ENCODE assay signal across 12 mouse cellular contexts in the genomic region with DNA sequence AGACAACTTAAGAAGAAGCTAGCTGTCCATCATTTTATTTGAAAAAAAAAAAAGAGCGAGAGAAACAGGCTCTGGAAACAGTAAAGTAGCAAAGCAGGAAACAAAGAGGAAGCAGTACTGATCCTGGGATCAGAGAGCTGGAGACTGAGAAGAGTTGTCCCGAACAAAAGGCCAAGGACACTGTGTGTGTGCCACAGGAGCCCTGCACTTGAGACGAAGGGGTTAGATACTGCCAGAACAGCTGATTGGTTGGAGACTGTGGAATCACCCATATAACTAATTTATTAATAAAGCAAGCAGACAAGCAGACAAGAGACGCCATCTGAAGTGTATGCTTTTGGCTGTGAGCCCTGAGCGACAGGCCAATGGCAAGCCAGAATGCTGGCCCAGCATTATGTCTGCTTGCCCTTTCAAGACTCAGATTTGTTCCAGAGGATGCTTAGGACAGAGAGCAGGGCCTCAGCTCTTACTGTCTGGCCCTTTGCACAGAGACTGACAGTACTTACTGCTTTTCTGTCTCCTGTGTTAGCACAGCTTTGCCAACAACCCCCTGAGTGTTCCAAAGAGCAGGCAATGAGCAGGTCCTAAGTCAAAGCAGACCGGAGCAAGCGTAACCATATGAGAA.
DNase-seq lines count a peak whose midpoint lies in the region; ATAC-seq and TF ChIP-seq lines count a peak whose summit lies in the region.
"Had no signal": no experiment of that assay in that cellular context is flagged by ENCODE, and none has a peak within 500 bp of the region (broad histone marks: within the 10 kb centered on the region; RNA-seq: fewer than 3 reads in every experiment).

No protein-coding gene starts in this region.

- no peaks in the 10 kb centered on the region for H3K9me3 ChIP-seq in hindbrain, embryonic 15.5 days
- no peaks in the 10 kb centered on the region for H3K9me3 ChIP-seq in hindbrain, embryonic 12.5 days (replicated peaks)
- H3K9me3 ChIP-seq in midbrain, embryonic 16.5 days (replicated peaks; ENCODE audit: control insufficient read depth, low read length, poor library complexity, severe bottlenecking), result no peaks in the 10 kb centered on the region
- no peaks in the 10 kb centered on the region for H3K9me3 ChIP-seq in stomach, postnatal 0 days (ENCODE audit: control insufficient read depth, low read length)
- H3K9me3 ChIP-seq: embryonic facial prominence, embryonic 12.5 days; limb, embryonic 12.5 days had no signal

- peak overlapping the region; percentile 32 for H3K27ac ChIP-seq in hindbrain, embryonic 15.5 days (replicated peaks)
- no peak overlapping the region; the same call in 1 of the 2 replicates for H3K27ac ChIP-seq in hindbrain, embryonic 12.5 days
- peak overlapping the region; percentile 61 for H3K27ac ChIP-seq in midbrain, embryonic 16.5 days (ENCODE audit: low read length)
- no peak overlapping the region for H3K27ac ChIP-seq in stomach, postnatal 0 days (replicated peaks)
- H3K27ac ChIP-seq: embryonic facial prominence, embryonic 12.5 days; limb, embryonic 12.5 days had no signal

- no peaks in the 10 kb centered on the region for H3K27me3 ChIP-seq in hindbrain, embryonic 15.5 days
- no peaks in the 10 kb centered on the region for H3K27me3 ChIP-seq in hindbrain, embryonic 12.5 days
- H3K27me3 ChIP-seq in midbrain, embryonic 16.5 days (ENCODE audit: control insufficient read depth, insufficient read depth, low read depth, low read length), result no peaks in the 10 kb centered on the region
- no peaks in the 10 kb centered on the region for H3K27me3 ChIP-seq in stomach, postnatal 0 days (ENCODE audit: control insufficient read depth, insufficient read depth, low read length)
- H3K27me3 ChIP-seq: embryonic facial prominence, embryonic 12.5 days; limb, embryonic 12.5 days had no signal

- H3K4me1 ChIP-seq in hindbrain, embryonic 15.5 days (replicated peaks), result peaks cover 14% of the 10 kb centered on the region
- peaks cover 9% of the 10 kb centered on the region for H3K4me1 ChIP-seq in hindbrain, embryonic 12.5 days
- H3K4me1 ChIP-seq in midbrain, embryonic 16.5 days (ENCODE audit: control insufficient read depth, insufficient read depth, low read length), result peaks cover 10% of the 10 kb centered on the region; the same call in 1 of the 2 replicates
- no peaks in the 10 kb centered on the region for H3K4me1 ChIP-seq in stomach, postnatal 0 days (replicated peaks; ENCODE audit: control insufficient read depth, insufficient read depth)
- H3K4me1 ChIP-seq: embryonic facial prominence, embryonic 12.5 days; limb, embryonic 12.5 days had no signal

- H3K36me3 ChIP-seq in hindbrain, embryonic 15.5 days, result no peaks in the 10 kb centered on the region
- H3K36me3 ChIP-seq in hindbrain, embryonic 12.5 days, result no peaks in the 10 kb centered on the region
- H3K36me3 ChIP-seq in midbrain, embryonic 16.5 days (ENCODE audit: control insufficient read depth, insufficient read depth, low read length), result no peaks in the 10 kb centered on the region
- no peaks in the 10 kb centered on the region for H3K36me3 ChIP-seq in stomach, postnatal 0 days (ENCODE audit: control insufficient read depth, insufficient read depth, low read length)
- H3K36me3 ChIP-seq: embryonic facial prominence, embryonic 12.5 days; limb, embryonic 12.5 days had no signal

- TF ChIP-seq EP300 in stomach, postnatal 0 days (optimal IDR thresholded peaks at IDR 0.05), result no peak

- no peak overlapping the region for H3K4me2 ChIP-seq in hindbrain, embryonic 15.5 days
- H3K4me2 ChIP-seq in hindbrain, embryonic 12.5 days (replicated peaks), result no peak overlapping the region
- no peak overlapping the region for H3K4me2 ChIP-seq in midbrain, embryonic 16.5 days (ENCODE audit: low read length)
- H3K4me2 ChIP-seq in stomach, postnatal 0 days (replicated peaks; ENCODE audit: low read depth), result no peak overlapping the region
- H3K4me2 ChIP-seq: embryonic facial prominence, embryonic 12.5 days; limb, embryonic 12.5 days had no signal

- no peak overlapping the region for H3K4me3 ChIP-seq in hindbrain, embryonic 15.5 days
- no peak overlapping the region for H3K4me3 ChIP-seq in hindbrain, embryonic 12.5 days
- H3K4me3 ChIP-seq in midbrain, embryonic 16.5 days (ENCODE audit: low read depth, low read length), result no peak overlapping the region
- H3K4me3 ChIP-seq in stomach, postnatal 0 days (ENCODE audit: low read depth, low read length), result no peak overlapping the region
- H3K4me3 ChIP-seq: embryonic facial prominence, embryonic 12.5 days; limb, embryonic 12.5 days had no signal

- 53% methylated on average over 7 of the region's 7 CpGs for WGBS in hindbrain, embryonic 15.5 days
- WGBS in hindbrain, embryonic 12.5 days, result 80% methylated on average over 7 of the region's 7 CpGs
- 48% methylated on average over 7 of the region's 7 CpGs for WGBS in midbrain, embryonic 16.5 days
- 66% methylated on average over 7 of the region's 7 CpGs for WGBS in stomach, postnatal 0 days

- TF ChIP-seq CTCF in stomach, postnatal 0 days (IDR thresholded peaks at IDR 0.05; ENCODE audit: low read depth), result no peak

- no peak overlapping the region for H3K9ac ChIP-seq in hindbrain, embryonic 15.5 days
- H3K9ac ChIP-seq in hindbrain, embryonic 12.5 days, result no peak overlapping the region
- no peak overlapping the region for H3K9ac ChIP-seq in midbrain, embryonic 16.5 days (ENCODE audit: low read depth, low read length)
- H3K9ac ChIP-seq in stomach, postnatal 0 days (ENCODE audit: low read length), result no peak overlapping the region
- H3K9ac ChIP-seq: embryonic facial prominence, embryonic 12.5 days; limb, embryonic 12.5 days; liver, postnatal 0 days had no signal

- ATAC-seq in hindbrain, embryonic 15.5 days (ENCODE audit: low FRiP score, low read depth), result peak; percentile 64
- ATAC-seq in hindbrain, embryonic 12.5 days (ENCODE audit: low FRiP score), result no peak
- ATAC-seq in midbrain, embryonic 16.5 days, result peak; percentile 60; the same call in 1 of the 2 replicates
- ATAC-seq in stomach, postnatal 0 days (ENCODE audit: low FRiP score, low TSS enrichment), result no peak
- ATAC-seq: liver, postnatal 0 days had no signal

- peak; percentile 40 for DNase-seq in cerebellum, adult 11-12 months
- DNase-seq in cerebellum, postnatal 10 days, result peak; percentile 73 to 82
- no peak for DNase-seq in layer of hippocampus, postnatal 36 days
- no peak for DNase-seq in stomach, postnatal 0 days (ENCODE audit: low spot score)
- DNase-seq: kidney, adult 9 months; layer of hippocampus, adult 9-11 months; liver, postnatal 0 days had no signal

Comparison
In these comparisons a context has a peak if more than half of its experiments do, and no peak if none do; other contexts are left out.
1. ATAC-seq: peak in hindbrain, embryonic 15.5 days (single experiment) and midbrain, embryonic 16.5 days (single experiment); none in hindbrain, embryonic 12.5 days (single experiment) and stomach, postnatal 0 days (single experiment).
2. H3K27ac ChIP-seq: peak in hindbrain, embryonic 15.5 days (single experiment) and midbrain, embryonic 16.5 days (single experiment); none in hindbrain, embryonic 12.5 days (single experiment) and stomach, postnatal 0 days (single experiment).
3. DNase-seq: peak in cerebellum, adult 11-12 months (single experiment) and cerebellum, postnatal 10 days (2 of 2); none in layer of hippocampus, postnatal 36 days (0 of 2) and stomach, postnatal 0 days (single experiment).